Mouse (Mus musculus): ENCODE measurements around the gene Taf1d.
"Not testable (repeated sequence)": the region's sequence is repeated elsewhere in the genome, so short reads cannot be mapped to it uniquely, and the experiment has no call there.

Gene Taf1d

DNA sequence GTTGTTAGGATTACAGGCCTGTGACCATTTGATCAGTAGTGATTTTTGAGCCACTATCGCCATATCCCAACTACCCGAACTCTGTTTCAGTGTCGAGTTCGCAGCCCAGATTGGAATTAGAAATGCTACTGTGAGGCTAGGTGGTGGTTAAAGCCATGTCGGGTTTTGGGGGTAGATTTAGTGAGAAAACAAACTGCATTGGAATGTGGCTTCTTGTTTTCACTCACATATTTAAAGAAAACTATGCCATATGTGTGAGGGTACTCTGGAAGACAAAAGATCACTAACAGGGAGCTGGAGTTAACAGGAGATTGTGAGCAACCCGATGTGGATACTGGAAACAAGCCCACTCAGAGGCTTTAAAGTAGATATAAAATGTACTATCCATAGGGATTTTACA is 1.2 kb downstream of the Taf1d start:
- no peak for ATAC-seq (ENCODE audit: insufficient number of reproducible peaks, low FRiP score, low TSS enrichment)

DNA sequence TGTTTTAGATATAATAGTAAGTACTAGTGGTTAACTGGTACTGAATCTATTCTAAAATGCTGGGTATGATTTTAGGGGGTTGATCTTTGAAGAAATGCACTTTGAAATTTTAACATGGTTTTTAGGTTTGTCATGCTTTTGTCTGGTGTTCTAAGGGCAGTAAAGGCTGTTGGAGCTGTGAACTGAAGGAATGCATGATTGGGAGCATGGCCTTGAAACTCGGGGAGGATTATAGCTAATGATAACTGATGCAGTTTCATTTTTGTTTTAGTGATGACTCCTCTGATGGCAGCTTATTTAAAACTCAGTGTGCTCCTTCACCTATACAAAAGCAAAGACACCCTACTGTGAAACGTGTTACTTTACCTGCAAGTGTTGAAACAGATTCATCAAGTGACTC is 2.2 kb downstream of the Taf1d start:
- no peak for ATAC-seq (ENCODE audit: insufficient number of reproducible peaks, low FRiP score, low TSS enrichment)

DNA sequence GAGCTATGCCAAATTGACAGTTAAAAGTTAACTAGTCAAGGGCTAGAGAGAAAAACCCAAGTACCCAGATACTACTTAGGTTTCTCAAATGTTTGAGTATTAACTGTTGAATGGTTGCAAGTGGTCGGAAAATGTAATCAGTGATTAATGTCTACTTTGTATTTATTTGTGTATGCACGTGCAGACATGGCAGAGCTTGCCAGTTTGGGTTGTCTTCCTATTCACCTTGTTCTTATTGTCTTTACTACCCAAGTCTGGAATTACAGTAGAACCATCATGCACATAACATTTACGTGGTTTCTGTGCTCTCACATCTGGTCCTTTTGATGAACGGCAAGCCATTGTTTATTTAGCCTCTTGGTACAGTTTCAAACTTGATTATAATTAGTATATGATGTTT is 3.4 kb downstream of the Taf1d start:
- no peak for ATAC-seq (ENCODE audit: insufficient number of reproducible peaks, low FRiP score, low TSS enrichment)

DNA sequence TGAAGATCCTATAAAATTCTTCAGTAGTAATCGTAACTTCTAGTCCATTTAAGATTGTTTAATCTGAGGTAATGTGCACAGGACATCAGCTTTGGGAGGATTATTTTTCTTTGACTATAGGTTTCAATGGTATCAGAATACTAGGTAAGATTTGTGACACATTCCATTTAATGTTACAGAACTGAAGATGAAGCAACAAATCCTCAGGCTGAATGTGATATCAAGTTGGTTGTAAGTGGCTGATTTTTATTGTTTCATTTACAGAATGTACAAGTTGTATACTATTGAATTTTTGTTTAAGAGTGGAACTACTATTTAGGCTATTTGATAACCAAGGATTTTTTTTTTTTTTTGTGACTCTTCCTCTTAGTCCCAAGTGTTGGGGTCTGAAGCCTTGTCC is 4.2 kb downstream of the Taf1d start:
- ATAC-seq (ENCODE audit: insufficient number of reproducible peaks, low FRiP score, low TSS enrichment), result no peak

DNA sequence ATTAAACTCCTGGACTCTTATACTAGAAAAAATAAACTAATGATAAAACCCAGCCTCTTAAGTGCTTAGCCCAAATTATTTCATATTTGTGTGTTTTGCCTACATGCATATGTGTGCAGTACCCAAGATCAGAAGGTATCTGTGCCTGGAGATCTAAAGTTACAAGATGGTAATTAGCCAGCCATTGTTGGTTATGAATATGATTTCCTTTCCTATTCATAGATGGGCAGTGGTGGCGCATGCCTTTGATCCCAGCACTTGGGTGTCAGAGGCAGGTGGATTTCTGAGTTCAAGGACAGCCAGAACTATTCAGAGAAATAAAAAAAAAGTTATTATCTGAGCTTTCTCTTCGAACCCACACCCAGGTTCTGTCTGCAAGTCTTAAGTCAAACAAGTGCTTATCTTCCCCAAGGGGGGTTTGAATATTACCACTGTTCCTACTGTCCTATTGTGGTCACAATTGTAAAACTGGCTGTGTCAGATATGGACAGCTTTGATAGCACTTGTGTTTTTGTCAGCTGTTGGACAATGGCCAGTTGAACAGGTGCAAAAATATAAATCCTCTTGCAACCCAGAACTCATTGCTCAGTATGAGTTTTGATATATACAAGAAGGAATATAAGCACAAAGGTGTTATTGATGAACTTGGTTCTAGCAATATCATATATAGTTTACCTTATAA is 6.2 kb downstream of the Taf1d start:
- ATAC-seq (ENCODE audit: insufficient number of reproducible peaks, low FRiP score, low TSS enrichment), result no peak

DNA sequence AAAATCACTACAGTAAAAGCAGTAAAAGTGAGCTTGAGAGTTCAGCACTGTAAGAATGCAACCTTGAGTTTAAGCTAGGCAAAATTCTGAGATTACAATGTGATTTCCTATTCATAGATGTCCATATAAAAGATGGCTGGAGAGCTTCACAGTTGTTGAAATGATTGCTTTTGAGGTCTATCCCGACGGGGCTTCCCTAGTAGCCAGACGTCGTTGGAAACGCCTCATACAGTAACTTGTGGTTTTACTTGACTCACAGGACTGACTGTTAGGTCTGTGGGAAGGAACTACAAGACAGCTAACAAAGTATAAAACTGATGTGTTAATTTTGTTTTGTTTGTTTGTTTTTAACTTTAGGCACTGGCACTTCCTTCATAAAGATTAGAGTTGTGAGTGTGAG is 7.6 kb downstream of the Taf1d start:
- ATAC-seq (ENCODE audit: insufficient number of reproducible peaks, low FRiP score, low TSS enrichment), result no peak

DNA sequence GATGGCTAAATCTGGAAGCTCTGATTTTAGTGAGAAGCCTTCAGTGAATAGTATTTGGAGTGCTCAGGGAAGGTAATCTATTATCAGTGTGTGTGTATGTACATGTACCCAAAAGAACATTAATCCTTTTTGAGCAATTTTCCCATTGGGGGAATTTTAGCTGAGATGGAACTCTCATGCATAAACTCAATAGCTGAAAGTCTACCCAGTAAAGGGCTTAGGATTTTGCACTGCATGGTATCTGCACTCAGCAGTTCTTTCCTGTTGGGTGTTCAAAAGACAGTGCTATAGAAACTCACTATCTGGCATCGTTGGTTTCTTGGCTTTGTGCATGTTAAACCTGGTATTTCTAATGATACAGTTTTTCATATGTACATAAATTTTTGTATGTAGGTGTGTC is 8.6 kb downstream of the Taf1d start:
- no peak for ATAC-seq (ENCODE audit: insufficient number of reproducible peaks, low FRiP score, low TSS enrichment)

DNA sequence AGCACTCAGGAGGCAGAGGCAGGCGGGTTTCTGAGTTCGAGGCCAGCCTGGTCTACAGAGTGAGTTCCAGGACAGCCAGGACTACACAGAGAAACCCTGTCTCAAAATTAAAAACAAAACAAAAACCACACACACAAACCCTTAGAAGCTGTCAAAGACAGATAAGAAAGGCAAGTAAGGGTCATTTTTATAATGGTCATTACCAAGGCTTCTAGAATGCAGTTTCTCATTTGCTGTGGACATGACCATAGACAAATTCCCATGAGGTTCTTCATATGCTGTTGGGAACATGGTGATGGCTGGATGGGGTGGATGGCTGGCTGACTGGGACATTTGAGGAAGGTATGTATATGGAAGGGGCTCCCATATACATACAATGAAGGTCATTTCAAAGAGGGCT is 10.3 kb downstream of the Taf1d start:
- not testable (repeated sequence) for ATAC-seq (ENCODE audit: insufficient number of reproducible peaks, low FRiP score, low TSS enrichment)

DNA sequence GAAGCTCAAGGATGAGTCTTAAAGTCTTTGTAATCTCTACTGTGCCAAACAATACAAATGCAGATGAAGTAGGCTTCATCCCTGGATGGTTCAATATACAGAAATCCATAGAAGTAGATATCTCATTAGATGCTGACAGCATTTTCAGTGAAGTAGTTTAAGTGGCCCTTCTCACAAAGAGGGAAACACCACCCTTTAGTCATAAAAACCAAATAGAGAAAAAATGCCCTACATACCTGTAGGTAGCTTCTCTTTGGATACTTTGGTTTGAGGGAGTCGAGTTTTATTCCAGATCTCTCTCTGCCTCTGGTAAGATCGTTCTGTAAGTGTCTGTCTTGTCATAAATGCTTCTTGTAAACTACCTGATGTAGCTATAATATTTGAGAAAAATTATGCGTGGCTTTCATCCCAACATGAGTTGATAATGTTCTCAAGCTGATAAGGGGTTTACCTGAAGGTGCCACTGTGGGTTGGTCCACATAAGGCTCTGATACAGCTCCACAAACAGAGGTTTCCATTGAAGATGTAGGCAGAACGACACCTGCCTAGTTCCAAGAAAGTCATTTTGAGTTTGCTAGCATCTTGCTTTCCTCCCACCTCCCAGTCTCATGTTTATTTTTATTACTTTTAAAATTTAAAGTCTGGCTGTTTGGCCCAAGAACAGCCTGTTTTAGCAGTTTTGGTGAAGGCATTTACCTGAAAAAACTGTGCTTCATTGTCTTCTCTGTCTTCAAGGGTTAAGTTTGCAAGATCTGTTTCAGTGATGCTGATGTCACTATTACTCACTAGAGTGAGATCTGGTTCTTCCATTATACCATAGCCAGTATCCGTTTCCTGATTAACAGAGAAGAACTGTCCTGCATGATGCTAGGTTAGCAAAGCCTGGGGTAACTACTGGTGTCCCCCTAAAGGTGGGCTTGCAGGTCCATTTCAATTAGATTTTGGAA is 11.5 kb downstream of the Taf1d start:
- ATAC-seq (ENCODE audit: insufficient number of reproducible peaks, low FRiP score, low TSS enrichment), result no peak

DNA sequence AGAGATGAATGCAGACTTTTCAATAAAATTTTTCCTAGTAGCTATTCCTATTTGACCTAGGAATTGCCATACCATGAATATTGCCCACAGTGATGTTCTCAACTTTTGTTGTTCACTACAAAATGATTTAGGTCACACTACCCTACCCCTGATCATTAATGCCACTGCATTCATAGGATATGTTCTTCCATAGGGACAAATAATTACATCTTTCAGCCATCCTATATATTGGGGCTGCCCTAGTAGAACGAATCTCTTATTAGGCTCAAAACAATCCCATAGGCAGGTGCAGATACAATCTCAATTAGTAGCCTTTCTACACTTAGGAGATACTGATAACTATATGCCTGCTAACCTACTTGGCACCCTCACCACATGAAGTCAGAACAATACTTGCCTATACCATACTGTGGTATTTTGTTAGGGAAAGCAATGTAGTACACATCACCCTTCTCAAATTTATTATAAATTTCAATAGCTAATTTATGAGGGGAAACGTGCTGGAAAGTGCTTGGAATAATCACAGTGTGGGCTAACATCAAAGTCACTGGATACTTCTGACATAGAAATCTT is 12.2 kb downstream of the Taf1d start:
- ATAC-seq (ENCODE audit: insufficient number of reproducible peaks, low FRiP score, low TSS enrichment), result no peak

DNA sequence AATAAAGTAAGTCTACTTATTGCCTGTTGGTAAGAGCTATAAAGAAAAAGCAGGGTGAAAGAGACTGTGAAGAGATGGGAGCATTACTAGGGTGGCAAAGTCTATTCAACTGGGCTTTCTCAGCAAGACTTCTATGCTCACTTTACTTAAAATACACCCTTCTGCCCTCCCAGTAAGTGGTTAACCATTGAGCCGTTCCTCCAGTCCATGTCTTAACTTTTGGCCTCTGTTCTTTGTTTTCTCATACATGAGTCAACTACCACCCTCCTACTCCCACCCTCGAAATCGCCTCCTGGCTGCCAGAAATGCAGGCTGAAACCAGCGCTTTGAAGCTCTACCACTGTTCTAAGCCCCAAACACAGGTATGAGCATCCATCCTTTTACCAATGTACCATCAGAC is 31.8 kb downstream of the Taf1d start:
- no peak for ATAC-seq (ENCODE audit: insufficient number of reproducible peaks, low FRiP score, low TSS enrichment)

DNA sequence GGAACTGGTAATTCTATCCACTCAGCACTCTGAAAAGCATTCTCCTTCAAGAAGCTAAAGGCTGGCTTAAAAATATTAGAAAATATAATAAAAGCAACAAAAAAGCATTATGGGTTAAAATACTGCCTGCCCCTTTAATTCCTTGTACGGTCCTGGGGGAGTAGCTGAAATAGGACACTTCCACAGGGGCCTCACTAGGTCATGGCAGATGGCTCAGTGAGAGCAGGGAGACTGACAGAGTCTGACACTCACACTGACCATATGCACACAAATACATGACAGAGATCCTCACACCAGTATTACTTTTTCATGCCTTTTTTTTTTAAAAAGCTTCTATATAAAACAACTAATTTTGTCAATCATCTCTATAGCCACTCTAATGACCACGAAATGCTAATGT is 43.9 kb downstream of the Taf1d start:
- ATAC-seq (ENCODE audit: insufficient number of reproducible peaks, low FRiP score, low TSS enrichment), result no peak

DNA sequence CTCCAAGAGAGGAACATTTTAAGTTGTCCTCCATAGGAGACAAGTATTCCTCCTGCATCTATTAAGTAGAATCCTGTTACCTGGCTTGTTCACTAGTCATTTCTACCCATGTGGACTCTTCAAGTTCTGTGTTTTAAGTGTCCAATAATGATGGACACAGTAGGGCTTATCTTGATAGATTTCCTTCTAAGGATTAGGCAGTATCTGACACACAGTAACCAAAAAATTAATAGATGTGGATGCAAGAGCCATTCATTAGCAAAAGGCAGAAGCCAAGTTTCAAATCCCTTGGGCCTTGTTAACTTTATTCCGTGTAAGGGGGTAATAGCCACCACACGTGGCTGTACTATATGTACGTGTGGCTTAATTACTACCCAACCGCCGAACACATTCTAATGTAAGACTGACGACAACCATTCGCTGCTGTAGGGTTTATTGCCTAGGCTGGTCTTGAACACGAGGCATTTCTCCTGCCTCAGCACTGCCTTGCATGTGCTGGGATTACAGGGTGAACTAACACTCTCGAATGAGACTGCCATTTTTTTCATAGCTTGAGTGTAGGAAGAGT is 51.0 kb downstream of the Taf1d start:
- ATAC-seq (ENCODE audit: insufficient number of reproducible peaks, low FRiP score, low TSS enrichment), result no peak; the same call in 1 of the 2 replicates

DNA sequence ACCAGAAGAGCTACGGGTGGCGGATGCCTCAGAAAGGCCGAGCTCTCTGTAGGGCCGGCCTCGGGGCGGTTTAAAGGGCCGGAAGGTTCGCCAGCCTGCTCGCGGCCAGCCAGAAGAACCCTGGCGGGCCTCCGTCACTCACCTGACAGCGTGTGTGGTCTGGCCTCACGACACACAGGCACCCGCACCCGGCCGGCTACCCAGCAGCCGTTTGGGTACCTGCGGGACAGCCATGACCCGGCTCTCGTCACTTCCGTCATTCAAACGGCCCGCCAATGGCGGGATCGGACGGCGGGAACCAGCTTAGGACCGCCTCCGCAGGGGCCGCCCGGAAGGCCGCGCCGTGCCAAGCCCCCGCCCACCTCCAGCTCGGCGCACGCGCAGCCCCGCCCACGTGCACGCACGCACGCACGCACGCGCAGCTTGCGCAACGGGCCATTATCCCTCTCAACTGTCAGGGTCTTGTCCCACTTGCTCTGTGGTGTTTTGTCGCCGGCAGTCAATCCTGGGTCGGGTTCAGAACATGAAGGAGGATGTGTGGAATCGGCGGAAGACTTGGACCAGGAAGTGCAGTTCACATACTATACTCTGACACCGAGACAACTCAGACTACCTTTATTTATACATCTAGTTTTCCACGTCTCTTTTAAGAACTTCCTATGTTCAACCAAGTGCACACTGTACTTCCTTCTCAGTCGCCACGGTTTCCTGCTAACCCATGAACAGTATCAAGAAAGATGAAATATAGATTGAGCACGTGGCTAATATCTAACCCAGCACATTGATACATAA is 51.7 kb downstream of the Taf1d start, which contains the start of gene Cep295:
Gene Cep295 (minus strand): TSS at position 305 of the 792 bp plus-strand sequence.
- ATAC-seq (ENCODE audit: insufficient number of reproducible peaks, low FRiP score, low TSS enrichment), result peak; percentile 98

DNA sequence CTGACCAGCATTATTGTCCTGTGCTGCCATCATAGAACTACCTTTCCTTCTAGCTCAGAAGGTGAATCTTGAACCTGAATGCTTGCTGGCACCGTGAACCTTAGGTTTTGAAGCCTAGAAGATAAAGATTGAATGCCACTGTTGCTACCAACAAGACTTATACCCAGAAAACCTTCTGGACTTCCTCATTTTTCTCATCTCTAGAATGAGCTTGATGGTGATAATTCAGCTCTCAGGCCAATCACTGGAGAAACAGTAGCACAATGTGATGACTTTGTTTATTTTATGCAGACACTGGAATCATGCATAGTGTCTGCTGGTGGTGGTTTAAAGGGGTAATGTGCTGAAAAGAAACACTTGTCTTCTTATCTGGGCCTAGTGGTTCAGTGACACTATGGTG is 58.8 kb downstream of the Taf1d start:
- ATAC-seq (ENCODE audit: insufficient number of reproducible peaks, low FRiP score, low TSS enrichment), result no peak

DNA sequence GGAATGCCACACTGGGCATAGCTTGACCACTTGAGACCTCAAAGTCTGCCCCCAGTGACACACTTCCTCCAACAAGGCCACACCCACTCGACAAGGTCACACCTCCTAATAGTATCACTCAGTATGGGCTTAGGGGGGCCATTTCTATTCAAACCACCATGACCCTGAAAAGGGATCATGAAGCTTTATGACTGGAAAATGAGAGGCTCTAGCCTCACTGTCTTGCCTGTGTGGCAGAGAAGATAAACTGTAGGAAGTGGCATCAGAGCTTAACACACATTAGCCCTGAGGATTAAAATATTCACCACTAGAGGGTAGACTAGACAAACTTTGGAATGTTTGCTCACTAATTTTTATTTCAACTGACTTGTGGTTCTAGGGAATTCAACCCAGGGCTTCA is 59.8 kb downstream of the Taf1d start:
- ATAC-seq (ENCODE audit: insufficient number of reproducible peaks, low FRiP score, low TSS enrichment), result no peak

DNA sequence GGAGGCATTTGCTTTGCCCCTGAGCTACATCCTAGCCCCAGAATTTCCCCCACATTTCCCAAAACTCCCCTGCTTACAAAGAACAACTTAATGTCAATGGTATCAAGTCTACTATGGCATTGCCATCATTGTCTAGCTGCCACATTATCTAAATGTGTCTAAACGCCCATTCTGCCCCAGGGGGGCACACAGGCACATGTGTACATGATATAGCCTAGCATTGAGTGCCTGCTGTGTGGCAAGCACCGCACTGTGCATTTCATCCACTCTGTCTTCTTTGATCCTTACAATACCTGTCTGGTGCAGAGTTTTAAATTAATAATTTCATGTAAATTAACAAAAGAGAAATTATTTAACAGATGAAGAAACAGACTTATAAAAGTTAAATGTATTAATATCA is 60.2 kb downstream of the Taf1d start:
- no peak for ATAC-seq (ENCODE audit: insufficient number of reproducible peaks, low FRiP score, low TSS enrichment)

Data from cerebellum, adult (tissue).